Mouse (Mus musculus) olfactory bulb, adult 2 months (tissue): ENCODE data around the gene Serpine1.

Experiments
- CTCF ChIP-seq: fragments of 200-500 bp; IDR thresholded peaks from 2 replicates; pipeline ENCODE4 v1.5.1; 2012; ENCODE audit warnings: low read depth, mild to moderate bottlenecking, low read length, moderate library complexity; ENCODE audit not compliant: insufficient read depth
- POLR2A ChIP-seq: fragments of 200-500 bp; IDR thresholded peaks from 2 replicates; pipeline ENCODE4 v1.6.1; 2012; ENCODE audit warnings: mild to moderate bottlenecking, low read depth, low read length, moderate library complexity; ENCODE audit not compliant: insufficient read depth

GRCm38 (mm10) chr5:137051125-137051524 is 20.9 kb downstream of the Serpine1 start:
- no peak for TF ChIP-seq POLR2A
- no peak for TF ChIP-seq CTCF
